Mouse (Mus musculus) ovary, postnatal 14 days (tissue): ENCODE data around the gene BC030499.
"Not testable (repeated sequence)": the region's sequence is repeated elsewhere in the genome, so short reads cannot be mapped to it uniquely, and the experiment has no call there.

ENCODE experiments used
- DNase-seq: peaks from one replicate; pipeline ENCODE4 v3.0.0; 2022; ENCODE audit warnings: low spot score

BC030499 gene

DNA sequence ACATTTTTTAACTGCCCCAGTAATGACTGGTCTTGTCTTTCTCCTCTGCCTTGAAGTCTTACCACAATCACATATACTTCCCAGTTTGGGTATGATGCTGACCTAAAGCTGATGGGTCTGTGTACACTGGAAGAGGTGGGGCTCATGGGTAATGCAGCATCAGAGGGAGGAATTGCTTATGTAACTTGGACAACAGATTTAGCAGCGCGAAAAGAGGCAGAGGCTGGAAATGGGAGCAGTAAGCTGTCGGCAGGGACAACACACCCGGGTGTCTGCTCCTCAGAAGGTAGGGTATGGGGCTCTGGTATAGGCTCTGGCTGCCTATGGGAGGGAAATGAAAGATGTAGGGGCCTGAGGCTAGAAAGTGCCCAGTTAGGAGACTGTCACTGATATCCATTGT, at the start of gene BC030499:
Gene BC030499 (plus strand): TSS at position 188 of the 400 bp plus-strand sequence.
- DNase-seq = no peak

DNA sequence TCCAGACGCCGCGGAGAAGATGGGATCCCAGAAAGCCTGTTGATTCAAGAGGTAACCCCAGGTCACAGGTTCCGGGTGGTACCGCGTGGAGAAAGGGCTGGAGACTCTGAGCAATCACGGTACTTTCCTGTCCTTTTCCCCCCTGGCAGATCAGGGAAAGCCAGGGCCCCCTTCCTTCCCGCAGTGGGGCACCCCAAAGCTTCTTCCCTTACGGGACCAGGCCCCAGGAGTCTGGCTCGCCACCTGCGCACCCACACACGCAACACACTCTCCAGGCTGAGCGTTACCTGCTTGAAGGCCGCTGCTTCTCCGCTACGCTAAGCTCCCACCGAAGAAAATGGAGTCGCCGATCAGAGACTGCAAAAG, 45.4 kb upstream of the BC030499 start:
- DNase-seq = no peak

- DNase-seq = peak; percentile 83
Measured at GRCm38 (mm10) chr11:78245627-78246317, 44.9 kb upstream of the BC030499 start, which contains the start of the genes Sdf2 and Supt6. TSS of gene Sdf2 (plus strand) at chr11:78245746. TSS of gene Supt6 (minus strand) at chr11:78245987.

DNA sequence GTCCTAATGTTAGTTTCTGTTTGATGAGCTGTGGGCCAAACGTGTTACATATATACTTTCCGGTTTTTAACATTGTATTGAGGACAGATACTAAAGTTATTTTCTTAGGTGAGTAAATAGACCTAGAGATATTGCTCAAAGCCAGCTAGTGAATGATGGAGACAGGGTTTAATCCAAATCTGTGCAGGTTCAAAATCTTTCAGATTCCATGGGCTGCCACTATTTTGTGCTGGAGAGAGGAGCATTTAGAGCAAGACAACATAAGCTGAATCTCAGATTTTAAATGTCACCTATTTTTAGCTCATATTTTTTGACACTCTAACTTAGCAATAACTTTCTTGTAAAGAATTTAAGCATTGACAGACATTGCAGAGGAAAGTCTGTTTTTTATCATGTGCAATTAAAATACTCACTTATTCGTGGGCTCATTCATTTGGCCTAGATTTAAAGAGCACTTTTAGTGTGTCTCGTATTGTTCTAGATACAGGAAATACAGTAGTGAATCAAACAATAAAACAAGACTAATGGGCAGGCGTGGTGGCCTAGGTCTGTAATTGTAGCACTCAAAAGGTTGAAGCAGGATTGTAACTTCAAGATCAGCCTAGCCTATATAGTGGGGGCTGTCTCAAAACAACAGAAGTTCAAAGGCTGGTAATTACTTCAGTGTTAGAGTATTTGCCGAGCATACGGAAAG, 44.2 kb upstream of the BC030499 start:
- DNase-seq = no peak

DNA sequence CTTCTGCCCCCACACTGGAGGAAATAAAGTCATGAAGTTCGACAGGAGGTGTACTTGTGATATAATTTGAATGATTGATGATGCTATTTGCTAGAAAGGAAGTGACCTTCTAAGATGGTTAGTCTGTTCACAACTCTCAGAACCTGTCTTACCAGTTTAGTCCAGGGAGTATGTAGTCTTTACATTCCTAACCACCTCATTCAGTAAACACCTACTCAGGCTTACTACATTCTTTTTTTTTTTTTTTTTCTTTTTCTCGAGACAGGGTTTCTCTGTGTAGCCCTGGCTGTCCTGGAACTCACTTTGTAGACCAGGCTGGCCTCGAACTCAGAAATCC, 43.7 kb upstream of the BC030499 start:
- DNase-seq = no peak

DNA sequence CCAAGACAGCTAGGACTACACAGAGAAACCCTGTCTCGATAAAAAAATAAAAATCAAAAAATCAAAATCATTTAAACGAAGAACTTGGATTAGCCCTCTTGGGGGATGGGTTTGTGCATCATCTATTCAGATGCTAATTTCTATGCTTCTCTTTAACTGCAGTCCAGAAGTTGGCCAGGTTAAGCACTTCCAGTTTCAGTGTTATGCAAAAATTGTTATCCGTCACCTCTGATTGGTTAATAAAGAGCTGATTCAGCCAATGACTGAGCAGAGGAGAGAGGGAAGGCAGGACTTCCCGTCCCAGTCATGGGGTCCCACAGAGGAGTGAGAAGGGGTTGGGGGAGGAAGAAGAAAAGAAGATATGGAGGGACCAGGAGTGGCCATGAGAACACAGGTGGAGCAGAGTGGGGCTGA, 42.9 kb upstream of the BC030499 start:
- DNase-seq = no peak

GRCm38 (mm10) chr11:78256618-78257017, 34.0 kb upstream of the BC030499 start:
- DNase-seq = no peak

GRCm38 (mm10) chr11:78260489-78261258, 30.0 kb upstream of the BC030499 start:
- no peak for DNase-seq

DNA sequence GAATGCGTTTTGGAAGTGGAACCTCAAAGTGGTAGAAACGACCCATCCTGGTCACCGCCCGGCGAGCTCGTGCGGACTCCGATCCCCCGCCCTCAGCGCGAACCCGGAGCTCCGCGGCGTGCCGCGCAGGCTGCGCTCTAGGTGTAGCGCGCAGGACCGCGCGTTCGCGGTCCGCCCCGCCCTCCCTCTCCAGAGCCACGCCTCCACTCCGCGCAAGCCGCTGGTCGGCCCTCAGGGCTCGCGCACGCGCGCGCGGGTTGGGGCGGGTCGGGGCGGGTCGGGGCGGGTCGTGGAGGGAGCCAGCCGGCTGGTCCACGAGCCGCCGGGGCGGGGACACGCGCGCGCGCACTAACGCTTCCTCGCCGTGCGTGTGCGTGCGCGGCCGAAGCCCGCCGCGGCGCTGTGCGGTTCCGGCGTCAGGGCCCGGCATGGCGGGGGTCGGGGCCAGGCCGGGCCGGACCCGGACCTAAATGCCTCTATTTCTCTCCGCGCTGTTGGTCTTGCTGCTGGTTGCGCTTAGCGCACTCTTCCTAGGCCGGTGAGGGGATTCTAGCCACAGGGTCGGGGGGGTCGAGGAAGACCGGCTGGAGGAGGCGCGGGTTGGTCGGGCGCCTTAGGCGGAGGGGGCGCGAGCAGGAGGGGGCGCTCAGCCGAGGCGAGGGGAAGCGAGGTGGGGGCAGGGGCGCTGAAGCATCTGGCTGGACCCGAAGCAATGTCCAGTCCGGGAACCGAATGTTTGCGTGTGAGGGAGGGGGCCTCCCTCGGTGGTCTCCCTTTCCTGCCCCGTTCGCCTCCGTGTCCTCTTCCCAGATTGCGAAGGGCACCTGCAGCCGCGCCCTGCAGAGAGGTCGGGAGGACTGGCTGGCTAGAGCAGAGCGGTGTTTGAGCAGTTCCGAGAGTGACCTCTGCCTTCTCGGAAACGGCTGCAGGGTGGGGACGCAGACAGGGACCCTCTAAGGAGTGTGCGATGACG, 29.0 kb upstream of the BC030499 start, which contains the start of gene 2610507B11Rik:
Gene 2610507B11Rik (plus strand): TSS at position 373 of the 973 bp plus-strand sequence.
- peak; percentile 90 for DNase-seq

DNA sequence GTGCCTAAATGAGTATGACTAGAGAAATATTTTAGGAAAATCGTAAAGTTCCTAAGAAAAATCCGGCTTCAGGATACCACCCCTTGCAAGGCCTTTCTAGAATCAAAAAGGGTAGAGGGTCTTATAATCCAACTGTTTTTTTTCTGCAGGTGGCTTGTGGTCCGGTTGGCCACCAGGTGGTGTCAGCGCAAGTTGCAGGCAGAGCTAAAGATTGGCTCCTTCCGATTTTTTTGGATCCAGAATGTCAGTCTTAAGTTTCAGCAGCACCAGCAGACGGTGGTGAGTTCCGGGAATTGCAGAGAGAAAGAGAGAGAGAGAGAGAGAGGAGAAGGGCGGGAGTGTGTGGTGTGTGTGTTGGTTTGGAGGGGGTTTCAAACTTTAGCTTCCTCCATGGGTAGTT, 28.1 kb upstream of the BC030499 start:
- peak; percentile 24 for DNase-seq

DNA sequence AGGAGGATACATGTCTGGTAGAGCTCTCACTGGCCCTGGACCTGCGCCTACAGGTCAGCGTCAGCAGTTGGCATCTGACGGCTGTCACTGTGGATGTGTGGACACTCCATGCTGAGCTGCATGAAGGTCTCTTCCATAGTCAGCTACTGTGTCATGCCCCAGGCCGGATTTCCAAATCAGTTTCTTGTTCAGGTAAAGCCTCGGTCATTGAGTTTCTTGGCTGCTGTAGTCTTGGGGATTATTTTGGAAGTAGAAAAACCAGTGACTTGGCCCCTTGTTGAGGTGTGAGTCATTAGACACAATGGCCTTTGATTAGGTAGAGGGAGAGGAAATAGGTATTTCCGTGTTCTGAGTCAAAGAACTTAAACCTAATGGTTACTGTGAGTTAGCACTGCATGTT, 25.1 kb upstream of the BC030499 start:
- DNase-seq = no peak

GRCm38 (mm10) chr11:78271986-78272385, 18.7 kb upstream of the BC030499 start:
- DNase-seq = no peak

DNA sequence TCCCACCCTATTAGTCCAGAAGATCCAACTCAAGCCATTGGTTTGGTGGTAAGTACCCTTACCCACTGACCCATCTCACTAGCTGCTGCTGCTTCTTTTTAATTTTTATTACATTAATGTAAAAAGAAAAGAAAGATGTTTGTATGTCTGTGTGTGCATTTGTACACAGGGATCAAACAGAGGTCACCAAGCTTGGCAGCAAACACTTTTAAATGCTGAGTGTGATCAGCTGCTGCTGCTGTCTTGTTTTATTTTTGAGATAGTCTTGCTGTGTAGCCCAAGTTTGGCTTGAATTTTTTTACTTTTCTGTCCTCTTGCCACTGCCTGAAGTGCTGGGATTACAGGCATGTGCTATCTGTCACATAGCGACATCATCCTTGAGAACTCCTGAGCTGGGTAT, 15.0 kb upstream of the BC030499 start:
- no peak for DNase-seq

DNA sequence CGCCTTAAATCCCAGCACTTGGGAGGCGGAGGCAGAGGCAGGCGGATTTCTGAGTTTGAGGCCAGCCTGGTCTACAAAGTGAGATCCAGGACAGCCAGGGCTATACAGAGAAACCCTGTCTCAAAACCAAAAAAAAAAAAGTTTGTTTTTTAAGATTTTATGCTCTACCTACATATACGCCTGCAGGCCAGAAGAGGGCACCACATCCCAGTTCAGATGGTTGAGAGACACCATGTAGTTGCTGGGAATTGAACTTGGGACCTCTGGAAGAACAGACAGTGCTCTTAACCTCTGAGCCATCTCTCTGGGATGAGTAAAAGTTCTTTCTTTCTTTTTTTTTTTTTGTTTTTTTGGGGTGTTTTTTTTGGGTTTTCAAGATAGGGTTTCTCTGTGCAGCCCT, 14.5 kb upstream of the BC030499 start:
- not testable (repeated sequence) for DNase-seq

GRCm38 (mm10) chr11:78278853-78279252, 11.8 kb upstream of the BC030499 start:
- no peak for DNase-seq

DNA sequence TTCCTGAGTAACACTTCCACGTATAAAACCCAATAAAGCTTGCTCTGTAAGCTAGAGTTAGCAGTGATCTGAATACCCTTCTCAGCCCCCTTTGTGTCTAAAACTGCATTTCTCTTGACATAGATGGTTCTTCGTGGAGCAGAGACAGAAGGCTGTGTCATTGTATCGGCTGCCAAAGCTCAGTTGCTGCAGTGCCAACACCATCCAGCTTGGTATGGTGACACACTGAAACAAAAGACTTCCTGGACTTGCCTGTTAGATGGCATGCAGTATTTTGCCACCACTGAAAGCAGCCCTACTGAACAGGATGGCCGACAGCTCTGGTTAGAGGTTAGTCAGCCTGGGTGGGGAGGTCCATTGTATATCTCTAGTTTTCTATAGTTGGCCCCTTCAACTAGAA, 11.1 kb upstream of the BC030499 start:
- DNase-seq = no peak

DNA sequence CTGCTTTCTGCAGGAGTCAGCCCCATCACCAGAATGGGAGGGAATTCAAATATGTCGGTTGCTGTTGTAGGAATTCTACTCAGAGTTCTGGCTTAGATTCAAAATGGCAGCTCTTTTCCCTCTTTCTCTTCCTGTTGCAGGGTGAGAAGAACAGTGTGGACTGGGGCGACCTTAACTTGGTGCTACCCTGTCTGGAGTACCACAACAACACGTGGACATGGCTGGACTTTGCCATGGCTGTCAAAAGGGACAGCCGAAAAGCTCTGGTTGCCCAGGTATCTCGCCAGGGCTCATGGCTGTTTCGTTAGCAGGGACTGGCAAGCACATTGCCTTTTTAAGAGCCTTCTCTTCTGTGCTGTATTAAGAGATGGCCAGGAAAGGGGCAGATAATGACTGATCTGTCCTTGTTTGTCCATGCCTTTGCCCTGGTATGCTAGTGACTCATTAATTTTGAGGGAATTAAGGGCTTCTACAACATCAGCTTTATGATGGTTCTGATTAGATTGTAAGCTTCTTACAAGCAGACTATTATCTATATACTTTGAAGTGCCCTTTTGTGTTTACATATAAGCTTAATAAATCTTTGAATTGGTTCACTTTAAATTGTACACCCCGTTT, 1.4 kb upstream of the BC030499 start:
- no peak for DNase-seq

- no peak for DNase-seq
Measured at GRCm38 (mm10) chr11:78294585-78294984, 3.9 kb downstream of the BC030499 start.

DNA sequence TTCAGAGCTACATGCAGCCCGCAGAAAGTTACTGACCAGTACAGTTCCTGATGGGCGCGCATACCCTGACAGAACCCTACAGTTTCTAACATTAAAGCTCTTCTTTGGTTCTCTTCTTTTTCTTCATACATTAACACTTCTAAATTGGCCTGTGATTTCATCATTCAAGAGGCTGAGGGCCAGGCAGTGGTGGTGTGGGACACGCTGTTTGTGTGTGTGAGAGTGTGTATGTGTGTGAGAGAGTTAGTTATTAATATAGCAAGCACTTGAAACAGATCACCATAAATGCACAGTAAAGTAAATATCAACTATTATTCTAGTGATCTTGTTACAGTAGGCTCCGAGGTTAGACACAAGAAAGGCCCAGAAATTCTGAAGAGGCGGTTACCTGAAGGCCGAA, 10.3 kb downstream of the BC030499 start:
- no peak for DNase-seq

DNA sequence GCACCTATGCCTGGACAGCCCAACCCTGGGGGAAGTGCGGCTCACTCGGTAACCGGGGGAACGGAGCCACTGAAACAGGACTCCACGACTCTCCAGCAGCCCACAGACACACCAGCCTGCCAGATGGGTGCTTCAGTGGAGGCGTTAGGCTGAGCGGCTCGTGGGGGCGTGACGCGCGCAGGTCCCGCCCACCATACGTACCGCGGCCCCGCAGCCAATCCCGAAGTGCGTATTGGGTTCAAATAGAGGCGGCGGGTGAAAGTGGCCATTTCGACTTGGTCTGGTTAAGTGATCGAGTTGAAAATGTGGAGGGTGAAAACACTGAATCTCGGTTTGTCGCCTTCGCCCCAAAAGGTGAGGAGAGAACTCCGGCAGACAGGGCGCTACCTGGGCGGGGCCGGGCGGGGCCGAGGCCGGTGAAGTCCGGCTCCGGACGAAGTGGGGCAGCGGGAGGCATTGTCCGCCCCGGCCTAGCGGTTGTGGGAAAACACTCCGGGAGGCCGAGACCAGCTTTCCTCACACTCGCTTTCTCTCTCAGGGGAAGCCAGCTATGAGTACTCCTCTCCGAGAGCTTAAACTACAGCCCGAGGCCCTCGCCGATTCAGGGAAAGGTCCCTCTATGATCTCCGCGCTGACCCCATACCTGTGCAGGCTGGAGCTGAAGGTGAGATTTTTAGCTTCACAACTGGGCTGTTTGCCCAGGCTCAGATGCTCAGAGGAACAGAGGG, 10.9 kb downstream of the BC030499 start, which contains the start of gene Spag5:
Gene Spag5 (plus strand): TSS at position 173 of the 728 bp plus-strand sequence.
- peak; percentile 87 for DNase-seq
